Comparison of ENCODE assay signal across 10 mouse cellular contexts in genomic region chr14:105377770-105378169, GRCm38 (mm10).
DNase-seq lines count a peak whose midpoint lies in the region; ATAC-seq and TF ChIP-seq lines count a peak whose summit lies in the region.
"Had no signal": no experiment of that assay in that cellular context is flagged by ENCODE, and none has a peak within 500 bp of the region (broad histone marks: within the 10 kb centered on the region; RNA-seq: fewer than 3 reads in every experiment).

No protein-coding gene starts in this region.

- no peak overlapping the region for H3K4me2 ChIP-seq in stomach, embryonic 14.5 days (replicated peaks; ENCODE audit: low read depth, low read length)
- no peak overlapping the region for H3K4me2 ChIP-seq in stomach, postnatal 0 days (replicated peaks; ENCODE audit: low read depth)
- H3K4me2 ChIP-seq: hindbrain, embryonic 15.5 days had no signal

- TF ChIP-seq EP300 in stomach, postnatal 0 days (optimal IDR thresholded peaks at IDR 0.05), result no peak

- intact Hi-C loops in heart, postnatal 36 days (cut with DNase I), result no loop called here

- 13% methylated on average over 5 of the region's 5 CpGs for WGBS in stomach, embryonic 14.5 days
- 17% methylated on average over 5 of the region's 5 CpGs for WGBS in stomach, postnatal 0 days

- H3K27ac ChIP-seq in stomach, embryonic 14.5 days (ENCODE audit: low read length), result peak overlapping the region; percentile 75; the same call in 1 of the 2 replicates
- H3K27ac ChIP-seq in stomach, postnatal 0 days (replicated peaks), result no peak overlapping the region
- H3K27ac ChIP-seq: hindbrain, embryonic 15.5 days had no signal

- no peaks in the 10 kb centered on the region for H3K36me3 ChIP-seq in stomach, embryonic 14.5 days (ENCODE audit: control insufficient read depth, insufficient read depth, low read length)
- no peaks in the 10 kb centered on the region for H3K36me3 ChIP-seq in stomach, postnatal 0 days (ENCODE audit: control insufficient read depth, insufficient read depth, low read length)
- H3K36me3 ChIP-seq: hindbrain, embryonic 15.5 days had no signal

- peaks cover 22% of the 10 kb centered on the region for H3K4me1 ChIP-seq in stomach, embryonic 14.5 days (ENCODE audit: control insufficient read depth, insufficient read depth, low read length)
- peaks cover 3% of the 10 kb centered on the region; the same call in 1 of the 2 replicates for H3K4me1 ChIP-seq in stomach, postnatal 0 days (replicated peaks; ENCODE audit: control insufficient read depth, insufficient read depth)

- TF ChIP-seq CTCF in stomach, postnatal 0 days (IDR thresholded peaks at IDR 0.05; ENCODE audit: low read depth), result no peak

- no peak overlapping the region for H3K4me3 ChIP-seq in stomach, embryonic 14.5 days (ENCODE audit: low read depth, low read length)
- H3K4me3 ChIP-seq in stomach, postnatal 0 days (ENCODE audit: low read depth, low read length), result no peak overlapping the region
- H3K4me3 ChIP-seq: hindbrain, embryonic 15.5 days had no signal

- H3K27me3 ChIP-seq in stomach, embryonic 14.5 days (ENCODE audit: control insufficient read depth, insufficient read depth, low read length), result no peaks in the 10 kb centered on the region
- H3K27me3 ChIP-seq in stomach, postnatal 0 days (ENCODE audit: control insufficient read depth, insufficient read depth, low read length), result no peaks in the 10 kb centered on the region
- H3K27me3 ChIP-seq: hindbrain, embryonic 15.5 days had no signal

- DNase-seq in gastrocnemius, adult 18-20 months (ENCODE audit: low spot score), result peak; percentile 8
- DNase-seq in gastrocnemius, adult 8-10 months (ENCODE audit: low spot score in 2 of 2), result no peak
- no peak for DNase-seq in stomach, postnatal 0 days (ENCODE audit: low spot score)
- peak; percentile 24 to 38 for DNase-seq in heart, postnatal 36 days
- DNase-seq in yolk sac, embryonic 10.5 days (ENCODE audit: low spot score), result peak; percentile 40
- DNase-seq in right cerebral cortex, postnatal 25 days, result no peak
- DNase-seq: adrenal gland, postnatal 25 days had no signal

- no peaks in the 10 kb centered on the region for H3K9me3 ChIP-seq in stomach, embryonic 14.5 days (ENCODE audit: control insufficient read depth, low read depth, low read length)
- H3K9me3 ChIP-seq in stomach, postnatal 0 days (ENCODE audit: control insufficient read depth, low read length), result no peaks in the 10 kb centered on the region
- H3K9me3 ChIP-seq: hindbrain, embryonic 15.5 days had no signal

- peak; percentile 83; the same call in 1 of the 2 replicates for ATAC-seq in stomach, embryonic 14.5 days (ENCODE audit: insufficient number of reproducible peaks, insufficient read depth, low FRiP score, low read depth)
- no peak for ATAC-seq in stomach, postnatal 0 days (ENCODE audit: low FRiP score, low TSS enrichment)
- no peak for ATAC-seq in frontal cortex, adult (ENCODE audit: low TSS enrichment)

- no peak overlapping the region for H3K9ac ChIP-seq in stomach, embryonic 14.5 days (replicated peaks; ENCODE audit: low read depth, low read length)
- no peak overlapping the region for H3K9ac ChIP-seq in stomach, postnatal 0 days (ENCODE audit: low read length)
- H3K9ac ChIP-seq: hindbrain, embryonic 15.5 days had no signal

Comparison
In these comparisons a context has a peak if more than half of its experiments do, and no peak if none do; other contexts are left out.
1. DNase-seq: peak in gastrocnemius, adult 18-20 months (single experiment), heart, postnatal 36 days (2 of 2) and yolk sac, embryonic 10.5 days (single experiment); none in gastrocnemius, adult 8-10 months (0 of 2), stomach, postnatal 0 days (single experiment) and right cerebral cortex, postnatal 25 days (single experiment).